Mouse (Mus musculus) lung, adult 2 months (tissue): ENCODE results near the gene Ophn1.

ENCODE experiments used
- CTCF ChIP-seq: fragments of 200-500 bp; IDR thresholded peaks from 2 replicates; pipeline ENCODE4 v1.5.1; 2011; ENCODE audit warnings: mild to moderate bottlenecking, low read length, control low read depth; ENCODE audit not compliant: insufficient read depth
- POLR2A ChIP-seq: fragments of 200-500 bp; IDR thresholded peaks from 2 replicates; pipeline ENCODE4 v1.6.1; 2011; ENCODE audit warnings: low read depth, mild to moderate bottlenecking, control low read depth, low read length, borderline replicate concordance; ENCODE audit errors: extremely low read depth

- no peak for TF ChIP-seq POLR2A
- TF ChIP-seq CTCF = no peak
Measured at GRCm38 (mm10) chrX:98515329-98515728, 375.5 kb downstream of the Ophn1 start.
